Mouse (Mus musculus) midbrain, postnatal 0 days (tissue): ENCODE measurements around the gene Gm9958. TPM values are rescaled to one million over a fixed set of nuclear protein-coding genes. Genes with fewer than 3 reads are reported as not detected.

Experiments
- ATAC-seq: fragments of 200-750 bp; cut with Nextera tagmentation; 2 replicates; pipeline ENCODE4 v1.8.0; 2017; ENCODE audit warnings: moderate number of reproducible peaks, mild to moderate bottlenecking, moderate TSS enrichment, moderate library complexity; ENCODE audit not compliant: low FRiP score
- DNase-seq: peaks from one replicate; pipeline ENCODE4 v3.0.0-alpha.2; 2015; ENCODE audit warnings: low spot score
- H3K27ac ChIP-seq: fragments of 300-500 bp; sonication (generic); 2 replicates; pipeline ENCODE4 v1.5.1; 2014; ENCODE audit warnings: low read depth, mild to moderate bottlenecking, low read length, mixed read lengths
- H3K27me3 ChIP-seq: fragments of 300-500 bp; sonication (generic); 2 replicates; pipeline ENCODE4 v1.6.1; 2014; ENCODE audit warnings: low read length, control low read depth, mixed read lengths; ENCODE audit not compliant: insufficient read depth
- H3K36me3 ChIP-seq: fragments of 300-500 bp; sonication (generic); 2 replicates; pipeline ENCODE4 v1.6.1; 2014; ENCODE audit warnings: low read length, control low read depth, mixed read lengths; ENCODE audit not compliant: insufficient read depth
- H3K4me1 ChIP-seq: fragments of 300-500 bp; sonication (generic); 2 replicates; pipeline ENCODE4 v1.6.1; 2014; ENCODE audit warnings: mild to moderate bottlenecking, control low read depth, antibody characterized with exemption, low read length, mixed read lengths; ENCODE audit not compliant: insufficient read depth
- H3K4me2 ChIP-seq: fragments of 300-500 bp; sonication (generic); 2 replicates; pipeline ENCODE4 v1.6.1; 2014; ENCODE audit warnings: low read depth, mild to moderate bottlenecking, low read length, mixed read lengths; ENCODE audit not compliant: poor library complexity, severe bottlenecking
- H3K4me3 ChIP-seq: fragments of 300-500 bp; sonication (generic); 2 replicates; pipeline ENCODE4 v1.5.1; 2014; ENCODE audit warnings: low read depth, mild to moderate bottlenecking, low read length, moderate library complexity
- H3K9ac ChIP-seq: fragments of 300-500 bp; sonication (generic); replicated peaks from 2 replicates; pipeline ENCODE4 v1.6.1; 2014; ENCODE audit warnings: mild to moderate bottlenecking, low read length, moderate library complexity, mixed read lengths; ENCODE audit not compliant: poor library complexity, severe bottlenecking
- H3K9me3 ChIP-seq: fragments of 300-500 bp; sonication (generic); 2 replicates; pipeline ENCODE4 v1.6.1; 2016; ENCODE audit warnings: low read length, control low read depth
- CTCF ChIP-seq: IDR thresholded peaks from 2 replicates; pipeline ENCODE4 v1.5.1; 2016; ENCODE audit warnings: antibody characterized with exemption, mild to moderate bottlenecking
- WGBS: fragments of 180-500 bp; shearing (Covaris S2); extraction: QIAGEN DNeasy Blood & Tissue Kit; methylation state at CpG from one replicate; pipeline ENCODE4 v1.1.7; 2014; 5-methylcytosine and 5-hydroxymethylcytosine counted together
- polyA plus RNA-seq: library from polyadenylated mRNA; unstranded; fragments of >200 nt; fragmentation: Nextera tagmentation; extraction: Ambion mirVana; gene quantifications from 2 replicates; pipeline ENCODE4 v1.2.1, GENCODE M21; 2015
- total RNA-seq: library from RNA; depleted of rRNA; stranded (reverse); fragments of >200 nt; gene quantifications from 2 replicates; pipeline ENCODE4 v1.2.3, GENCODE M21; 2014; rRNA removed

Gm9958 gene
- total and polyA plus RNA-seq, 2 experiments from 2014 or later: 1.1 TPM

DNA sequence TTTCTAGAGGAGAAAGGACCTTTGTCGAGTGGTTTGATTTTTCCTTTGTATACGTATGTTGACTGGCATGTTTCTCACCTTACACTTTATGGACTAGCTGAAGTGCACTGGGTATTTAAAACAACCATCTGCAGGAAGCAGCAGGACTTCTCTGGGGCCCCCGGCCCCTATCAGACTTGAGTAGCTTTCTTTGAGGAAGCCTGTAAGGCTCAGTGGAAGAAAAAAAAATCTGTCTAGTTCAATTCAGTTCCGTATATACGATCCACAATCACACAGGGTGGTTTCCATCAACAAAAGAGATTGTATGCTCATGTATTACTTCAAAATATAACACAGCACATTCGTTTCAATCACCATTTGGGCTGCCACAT lies 47.9 kb downstream of the Gm9958 start:
- DNase-seq (no peak), ATAC-seq (no peak)
- 56% methylated on average over 6 of the region's 6 CpGs for WGBS
- Histone ChIP-seq H3K4me3 (no peak overlapping the region), H3K9ac (no peak overlapping the region), H3K4me2 (no peak overlapping the region), H3K4me1 (no peaks in the 10 kb centered on the region), H3K27me3 (no peaks in the 10 kb centered on the region), H3K36me3 (no peaks in the 10 kb centered on the region), H3K27ac (no peak overlapping the region), H3K9me3 (no peaks in the 10 kb centered on the region)
- TF ChIP-seq CTCF: no peak

Other genes starting within 250 kb of the Gm9958 start
- gene Cox18, start 143.2 kb upstream of the Gm9958 start, total RNA-seq: 55.0 and 73.4 TPM in 2 replicates
- gene Cox18, start 143.2 kb upstream of the Gm9958 start, polyA plus RNA-seq: 45.6 and 48.6 TPM in 2 replicates
- gene Ankrd17, start 627 bp upstream of the Gm9958 start, total RNA-seq: 61.1 and 75.3 TPM in 2 replicates
- 20.6 and 23.6 TPM in 2 replicates for gene Ankrd17, start 627 bp upstream of the Gm9958 start, polyA plus RNA-seq
- 0.11 and 0.61 TPM in 2 replicates for gene Alb, start 93.7 kb downstream of the Gm9958 start, total RNA-seq
- gene Alb, start 93.7 kb downstream of the Gm9958 start, polyA plus RNA-seq: 0.07 TPM in 1 of 2 replicates, not detected in the other
- gene Afp, start 123.5 kb downstream of the Gm9958 start, total RNA-seq: 0.80 TPM in 1 of 2 replicates, not detected in the other
- 0.28 and 0.90 TPM in 2 replicates for gene Afp, start 123.5 kb downstream of the Gm9958 start, polyA plus RNA-seq
- not detected in 2 replicates for gene Afm, start 151.7 kb downstream of the Gm9958 start, total RNA-seq
- gene Afm, start 151.7 kb downstream of the Gm9958 start, polyA plus RNA-seq: not detected in 2 replicates
- gene 5830473C10Rik, start 193.9 kb downstream of the Gm9958 start, total RNA-seq: 0.19 TPM in 1 of 2 replicates, not detected in the other
- gene 5830473C10Rik, start 193.9 kb downstream of the Gm9958 start, polyA plus RNA-seq: 0.19 and 0.32 TPM in 2 replicates